Mouse (Mus musculus) MEL (cell line): Measurements from ENCODE around the gene Gpr55. TPM values are rescaled to one million over a fixed set of nuclear protein-coding genes. Genes with fewer than 3 reads are reported as not detected.
A peak's percentile ranks its signal among the peaks of the same experiment; 100 is the strongest.

Experiments used
- DNase-seq: peaks from one replicate; pipeline ENCODE4 v3.0.0; 2011; ENCODE audit warnings: low read depth, low spot score
- H3K27ac ChIP-seq: 2 replicates; pipeline ENCODE4 v1.5.1; 2012; ENCODE audit warnings: low read depth, mild to moderate bottlenecking, control low read depth, low read length, moderate library complexity; ENCODE audit not compliant: control insufficient read depth
- H3K27me3 ChIP-seq, 2 experiments: fragments of 150-350 bp in 1 of 2; sonication (generic) in 1 of 2; 2 replicates each; pipeline ENCODE4 v1.6.1; 2012; ENCODE audit warnings: low read length in 2 of 2, mild to moderate bottlenecking in 2 of 2, improper control_type of control experiment in 1 of 2, moderate library complexity in 1 of 2; ENCODE audit not compliant: insufficient read depth in 2 of 2, control insufficient read depth in 1 of 2
- H3K36me3 ChIP-seq, 2 experiments: 2 replicates each; pipeline ENCODE4 v1.6.1; 2012 to 2014; ENCODE audit warnings: low read length in 2 of 2, improper control_type of control experiment in 1 of 2, inconsistent platforms in 1 of 2, mild to moderate bottlenecking in 1 of 2; ENCODE audit not compliant: insufficient read depth in 2 of 2, control insufficient read depth in 1 of 2
- H3K4me1 ChIP-seq, 2 experiments: fragments of 150-350 bp in 1 of 2; sonication (generic) in 1 of 2; 2 replicates each; pipeline ENCODE4 v1.6.1; 2012; ENCODE audit warnings: low read length in 2 of 2, improper control_type of control experiment in 1 of 2, mild to moderate bottlenecking in 1 of 2; ENCODE audit not compliant: insufficient read depth in 2 of 2, control insufficient read depth in 1 of 2
- H3K4me3 ChIP-seq, 2 experiments: fragments of 150-350 bp in 1 of 2; sonication (generic) in 1 of 2; 2 replicates each; pipeline ENCODE4 v1.5.1; 2012; ENCODE audit warnings: low read depth in 2 of 2, low read length in 2 of 2, mild to moderate bottlenecking in 2 of 2, moderate library complexity in 2 of 2, control low read depth in 1 of 2, improper control_type of control experiment in 1 of 2; ENCODE audit not compliant: control insufficient read depth in 1 of 2, insufficient read depth in 1 of 2
- H3K79me2 ChIP-seq: 2 replicates; pipeline ENCODE4 v1.6.1; 2012; ENCODE audit warnings: mild to moderate bottlenecking, low read length, moderate library complexity; ENCODE audit not compliant: control insufficient read depth, poor library complexity, insufficient read depth
- H3K9ac ChIP-seq: 2 replicates; pipeline ENCODE4 v1.6.1; 2012; ENCODE audit warnings: low read depth, mild to moderate bottlenecking, control low read depth, low read length, moderate library complexity; ENCODE audit not compliant: control insufficient read depth, poor library complexity, severe bottlenecking
- H3K9me3 ChIP-seq: fragments of 150-350 bp; sonication (generic); replicated peaks from 2 replicates; pipeline ENCODE4 v1.6.1; 2012; ENCODE audit warnings: mild to moderate bottlenecking, low read length, improper control_type of control experiment, moderate library complexity; ENCODE audit not compliant: insufficient read depth
- CHD2 ChIP-seq: IDR thresholded peaks from 2 replicates; pipeline ENCODE4 v1.6.1; 2011; ENCODE audit warnings: low read length, improper control_type of control experiment
- CTCF ChIP-seq, 3 experiments: IDR thresholded peaks in 2 of 3; conservative IDR thresholded peaks in 1 of 3; 2 replicates each; pipeline ENCODE4 v1.5.1; 2011 to 2012; ENCODE audit warnings: low read length in 3 of 3, low read depth in 2 of 3, mild to moderate bottlenecking in 2 of 3, improper control_type of control experiment in 1 of 3, inconsistent platforms in 1 of 3, mixed read lengths in 1 of 3, moderate library complexity in 1 of 3; ENCODE audit not compliant: control insufficient read depth in 1 of 3, insufficient read depth in 1 of 3, poor library complexity in 1 of 3, severe bottlenecking in 1 of 3
- ELF1 ChIP-seq: IDR thresholded peaks from 2 replicates; pipeline ENCODE4 v1.6.1; 2014; ENCODE audit warnings: low read depth, mild to moderate bottlenecking, inconsistent platforms, low read length, improper control_type of control experiment, moderate library complexity
- ETS1 ChIP-seq: IDR thresholded peaks from 2 replicates; pipeline ENCODE4 v1.6.1; 2012; ENCODE audit warnings: low read depth, mild to moderate bottlenecking, inconsistent platforms, low read length, improper control_type of control experiment, moderate library complexity
- GABPA ChIP-seq: IDR thresholded peaks from 2 replicates; pipeline ENCODE4 v1.6.1; 2012; ENCODE audit warnings: low read depth, mild to moderate bottlenecking, inconsistent platforms, low read length, improper control_type of control experiment, moderate library complexity
- KAT2A ChIP-seq: conservative IDR thresholded peaks from 2 replicates; pipeline ENCODE4 v1.6.1; 2012; ENCODE audit warnings: low read depth, low read length, improper control_type of control experiment, inconsistent platforms
- MAZ ChIP-seq: IDR thresholded peaks from 2 replicates; pipeline ENCODE4 v1.6.1; 2012; ENCODE audit warnings: low read depth, mild to moderate bottlenecking, inconsistent platforms, low read length, improper control_type of control experiment
- MEF2A ChIP-seq: IDR thresholded peaks from 2 replicates; pipeline ENCODE4 v1.6.1; 2014; ENCODE audit warnings: low read depth, mild to moderate bottlenecking, inconsistent platforms, low read length, improper control_type of control experiment; ENCODE audit not compliant: poor library complexity, insufficient replicate concordance, severe bottlenecking; ENCODE audit errors: extremely low read depth
- MYB ChIP-seq: IDR thresholded peaks from 2 replicates; pipeline ENCODE4 v1.6.1; 2011; ENCODE audit warnings: mild to moderate bottlenecking, low read depth, low read length, improper control_type of control experiment
- MYC ChIP-seq: IDR thresholded peaks from 2 replicates; pipeline ENCODE4 v1.6.1; 2011; ENCODE audit warnings: low read depth, mild to moderate bottlenecking, low read length, improper control_type of control experiment, moderate library complexity
- NELFE ChIP-seq: IDR thresholded peaks from 2 replicates; pipeline ENCODE4 v1.6.1; 2011; ENCODE audit warnings: low read depth, low read length, improper control_type of control experiment
- POLR2A ChIP-seq, 2 experiments: IDR thresholded peaks; 2 replicates each; pipeline ENCODE4 v1.6.1; 2011 to 2012; ENCODE audit warnings: low read length in 2 of 2, mild to moderate bottlenecking in 2 of 2, control low read depth in 1 of 2, improper control_type of control experiment in 1 of 2, low read depth in 1 of 2, moderate library complexity in 1 of 2; ENCODE audit not compliant: control insufficient read depth in 1 of 2, insufficient read depth in 1 of 2, poor library complexity in 1 of 2
- RAD21 ChIP-seq: IDR thresholded peaks from 2 replicates; pipeline ENCODE4 v1.6.1; 2011; ENCODE audit warnings: mild to moderate bottlenecking, low read depth, low read length, improper control_type of control experiment
- SMC3 ChIP-seq: IDR thresholded peaks from 2 replicates; pipeline ENCODE4 v1.6.1; 2011; ENCODE audit warnings: low read depth, low read length, improper control_type of control experiment
- TBP ChIP-seq: IDR thresholded peaks from 2 replicates; pipeline ENCODE4 v1.8.0; 2011; ENCODE audit warnings: low read depth, low read length, improper control_type of control experiment
- UBTF ChIP-seq: IDR thresholded peaks from 2 replicates; pipeline ENCODE4 v1.6.1; 2012; ENCODE audit warnings: low read depth, mild to moderate bottlenecking, inconsistent platforms, low read length, improper control_type of control experiment, moderate library complexity, borderline replicate concordance; ENCODE audit not compliant: insufficient read depth
- ZC3H11A ChIP-seq: IDR thresholded peaks from 2 replicates; pipeline ENCODE4 v1.6.1; 2012; ENCODE audit warnings: low read depth, mild to moderate bottlenecking, inconsistent platforms, low read length, improper control_type of control experiment
- ZKSCAN1 ChIP-seq: IDR thresholded peaks from 2 replicates; pipeline ENCODE4 v1.6.1; 2012; ENCODE audit warnings: low read depth, mild to moderate bottlenecking, inconsistent platforms, low read length, improper control_type of control experiment, moderate library complexity
- ZNF384 ChIP-seq: IDR thresholded peaks from 2 replicates; pipeline ENCODE4 v1.6.1; 2012; ENCODE audit warnings: low read depth, mild to moderate bottlenecking, inconsistent platforms, low read length, improper control_type of control experiment
- polyA plus RNA-seq, 2 experiments: library from polyadenylated mRNA; stranded (reverse) in 1 of 2; unstranded in 1 of 2; fragments of >175 nt in 1 of 2; fragments of >200 nt in 1 of 2; gene quantifications; 2 replicates each; pipeline versions ENCODE4 v1.2.1 to v1.2.4; 2012; ENCODE audit warnings: low replicate concordance in 2 of 2, low read depth in 1 of 2; ENCODE audit not compliant: insufficient read length in 2 of 2, insufficient read depth in 1 of 2, missing spikeins in 1 of 2
- total RNA-seq: library from RNA; depleted of rRNA; stranded (reverse); fragments of 300-350 nt; gene quantifications from 2 replicates; pipeline ENCODE4 v1.2.3, GENCODE M21; 2012

Gene Gpr55
- total and polyA plus RNA-seq, 3 experiments = 0.01 to 0.04 TPM; not detected in 1

DNA sequence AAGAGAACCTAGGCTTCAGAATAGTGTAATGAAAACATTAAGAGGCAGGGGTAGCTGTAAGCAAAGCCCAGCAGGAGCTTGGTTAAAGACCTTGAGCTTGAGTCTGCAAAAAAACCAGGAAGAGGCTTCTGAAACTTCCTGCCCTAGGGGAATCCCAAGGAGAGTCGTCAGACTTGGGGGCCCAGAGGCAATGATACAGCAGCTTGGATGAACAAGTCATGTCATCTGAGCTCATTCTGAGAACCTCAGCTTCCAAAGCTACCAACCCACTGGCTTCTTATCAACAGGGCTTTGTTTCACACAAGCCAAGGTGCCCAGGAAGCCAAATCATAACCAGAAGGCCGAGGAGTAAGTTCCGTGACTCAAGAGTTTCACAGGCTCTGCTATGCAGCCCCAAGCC lies 25.0 kb upstream of the Gpr55 start:
- Histone ChIP-seq H3K36me3 (no peaks in the 10 kb centered on the region), H3K27ac (no peak overlapping the region), H3K9ac (no peak overlapping the region), H3K79me2 (no peaks in the 10 kb centered on the region)
- no peak for DNase-seq
- TF ChIP-seq TBP (no peak), GABPA (no peak), KAT2A (no peak), SMC3 (no peak), ZC3H11A (no peak), CHD2 (no peak), ELF1 (no peak), MEF2A (no peak), CTCF (IDR thresholded peaks at IDR 0.05 in 2 of 3, conservative IDR thresholded peaks at IDR 0.05 in 1 of 3; ENCODE audit: control insufficient read depth in 1 of 3, insufficient read depth in 1 of 3, low read depth in 2 of 3, low read length in 3 of 3, poor library complexity in 1 of 3, severe bottlenecking in 1 of 3) (no peak), MYB (no peak), RAD21 (no peak), ZKSCAN1 (no peak), MYC (no peak), MAZ (no peak), ZNF384 (no peak), NELFE (no peak), POLR2A (IDR thresholded peaks at IDR 0.05; ENCODE audit: control insufficient read depth in 1 of 2, insufficient read depth in 1 of 2, low read depth in 1 of 2, low read length in 2 of 2, poor library complexity in 1 of 2) (no peak), ETS1 (no peak), UBTF (no peak)
- TF ChIP-seq, all 39 proteins: peak for 0
- Histone ChIP-seq H3K27me3 (peaks cover 5 to 10% of the 10 kb centered on the region in 2 experiments), H3K4me3 (no peak overlapping the region), H3K4me1 (no peaks in the 10 kb centered on the region), H3K9me3 (no peaks in the 10 kb centered on the region)

DNA sequence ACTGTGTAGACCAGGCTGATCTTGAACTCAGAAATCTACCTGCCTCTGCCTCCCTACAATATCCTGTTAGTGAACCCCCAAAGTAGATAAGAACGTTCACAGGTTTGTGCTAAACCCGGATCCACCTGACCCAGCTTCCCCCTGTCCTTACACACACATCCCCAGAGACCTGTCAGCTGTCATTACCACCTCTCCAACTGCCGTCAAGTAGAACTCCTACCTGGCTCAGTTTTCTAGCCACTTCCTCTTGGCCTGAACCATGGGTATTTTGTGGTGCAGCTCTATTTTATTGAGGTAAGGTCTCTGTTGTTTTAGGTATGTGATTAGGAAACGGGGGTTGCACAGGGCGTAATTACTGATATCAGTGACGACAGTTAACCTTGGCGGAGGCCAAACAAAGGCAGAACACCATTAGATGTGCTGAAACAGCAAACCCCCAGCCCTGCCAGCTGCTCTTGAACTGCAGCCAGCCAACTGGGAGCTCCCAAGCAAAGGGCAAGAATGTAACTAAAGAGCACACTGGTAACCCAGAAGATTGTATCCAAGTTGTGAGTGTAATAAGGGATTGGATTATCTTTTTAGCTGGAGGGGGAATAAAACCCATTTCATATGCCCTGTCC lies 21.0 kb upstream of the Gpr55 start:
- DNase-seq = no peak
- Histone ChIP-seq H3K4me3 (no peak overlapping the region), H3K9me3 (no peaks in the 10 kb centered on the region), H3K27me3 (peaks cover 0 to 6% of the 10 kb centered on the region in 2 experiments; a peak in 1 of 4 replicates), H3K9ac (no peak overlapping the region), H3K79me2 (no peaks in the 10 kb centered on the region), H3K36me3 (no peaks in the 10 kb centered on the region), H3K4me1 (no peaks in the 10 kb centered on the region), H3K27ac (no peak overlapping the region)
- TF ChIP-seq CHD2 = no peak
- peak; percentile 39; the same call in 1 of the 2 replicates for TF ChIP-seq ETS1
